ENCODE assay signal across 8 mouse cellular contexts in the genomic region with DNA sequence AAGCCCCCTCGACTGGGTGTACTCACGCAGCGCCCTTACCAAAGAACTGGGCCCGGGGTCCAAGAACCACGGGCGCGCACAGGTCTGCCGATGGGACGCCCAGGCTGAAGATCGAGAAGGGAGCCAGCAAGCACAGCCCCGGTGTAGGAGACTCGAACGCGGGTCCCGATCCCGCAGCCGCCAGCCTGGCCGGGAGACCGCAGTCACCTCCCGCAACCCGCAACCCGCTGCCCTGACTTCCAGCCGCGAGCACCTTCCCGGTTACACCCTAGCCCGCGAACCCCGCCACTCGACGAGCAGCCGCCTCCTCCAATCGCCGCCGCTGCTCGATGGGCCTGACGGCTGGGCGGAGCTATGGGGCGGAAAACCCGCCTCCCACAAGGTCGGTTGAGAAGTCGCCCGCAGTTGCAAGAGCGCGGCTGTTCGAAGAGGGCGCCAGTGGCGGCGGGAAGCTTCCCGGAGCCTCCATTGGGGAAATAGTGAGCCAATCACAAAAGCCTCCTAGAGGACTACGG. TPM values are rescaled to one million over a fixed set of nuclear protein-coding genes. Genes with fewer than 3 reads are reported as not detected.
DNase-seq lines count a peak whose midpoint lies in the region; ATAC-seq and TF ChIP-seq lines count a peak whose summit lies in the region.

Cep152 (minus strand) TSS at position 277 of the 515 bp plus-strand sequence.

- H3K4me2 ChIP-seq in heart, embryonic 11.5 days: peak within 1 kb of the TSS; percentile 70
- peak within 1 kb of the TSS; percentile 56 for H3K4me2 ChIP-seq in kidney, embryonic 16.5 days (replicated peaks; ENCODE audit: low read depth, low read length)
- H3K4me2 ChIP-seq in myocyte (ENCODE audit: low read depth): peak within 1 kb of the TSS; percentile 88

- peak within 1 kb of the TSS; percentile 93 for H3ac ChIP-seq in C2C12 (ENCODE audit: control insufficient read depth, insufficient read length, low read depth)
- H3ac ChIP-seq in myocyte (ENCODE audit: control insufficient read depth, insufficient read length): peak within 1 kb of the TSS; percentile 3

- H3K9me3 ChIP-seq in erythroblast, embryonic 14.5 days (ENCODE audit: control insufficient read depth, low read length): no peaks in the 10 kb centered on the region
- no peaks in the 10 kb centered on the region for H3K9me3 ChIP-seq in heart, embryonic 11.5 days (replicated peaks; ENCODE audit: control insufficient read depth, low read length)
- no peaks in the 10 kb centered on the region for H3K9me3 ChIP-seq in kidney, embryonic 16.5 days (ENCODE audit: low read length)

- H3K79me3 ChIP-seq in C2C12 (ENCODE audit: low read depth): peaks cover 34% of the 10 kb centered on the region

- H3K36me3 ChIP-seq in C2C12 (ENCODE audit: control insufficient read depth, insufficient read depth) (peaks cover 4% of the 10 kb centered on the region), myocyte (ENCODE audit: control insufficient read depth, insufficient read depth) (peaks cover 5% of the 10 kb centered on the region)
- H3K36me3 ChIP-seq in erythroblast, embryonic 14.5 days (ENCODE audit: control insufficient read depth): peaks cover 30% of the 10 kb centered on the region
- no peaks in the 10 kb centered on the region for H3K36me3 ChIP-seq in heart, embryonic 11.5 days (ENCODE audit: control insufficient read depth, insufficient read depth, low read length)
- 0 out of 2 replicates have a peak, but pooled peaks cover under 1% of the 10 kb centered on the region for H3K36me3 ChIP-seq in kidney, embryonic 16.5 days (ENCODE audit: insufficient read depth, low read length)
- no peaks in the 10 kb centered on the region for H3K36me3 ChIP-seq in liver, adult 2 months (ENCODE audit: control insufficient read depth, insufficient read depth, low read length)
- H3K36me3 ChIP-seq in splenic B cell, adult 2 months (ENCODE audit: control insufficient read depth, insufficient read depth, low read length, poor library complexity, severe bottlenecking): no peaks in the 10 kb centered on the region

- no peak for TF ChIP-seq CTCF in C2C12 (IDR thresholded peaks at IDR 0.05; ENCODE audit: control insufficient read depth, insufficient read depth, insufficient read length)
- peak; percentile 52; the same call in 1 of the 2 replicates for TF ChIP-seq CTCF in brain, embryonic 14.5 days (IDR thresholded peaks at IDR 0.05; ENCODE audit: borderline replicate concordance, extremely low read depth, insufficient read depth, insufficient read length)
- 0 out of 2 replicates have a peak, but pooled peaks have one; percentile 17 for TF ChIP-seq CTCF in liver, adult 2 months (IDR thresholded peaks at IDR 0.05; ENCODE audit: low read depth, low read length)

- peaks cover 33% of the 10 kb centered on the region for H3K4me1 ChIP-seq in erythroblast, embryonic 14.5 days (ENCODE audit: control insufficient read depth)
- peaks cover 12% of the 10 kb centered on the region for H3K4me1 ChIP-seq in heart, embryonic 11.5 days (ENCODE audit: control insufficient read depth, insufficient read depth, low read length)
- peaks cover 18% of the 10 kb centered on the region for H3K4me1 ChIP-seq in kidney, embryonic 16.5 days (ENCODE audit: insufficient read depth, low read length)
- peaks cover 5% of the 10 kb centered on the region for H3K4me1 ChIP-seq in liver, adult 2 months (ENCODE audit: control insufficient read depth, insufficient read depth, low read length)

- TF ChIP-seq POLR2A in brain, embryonic 14.5 days (IDR thresholded peaks at IDR 0.05; ENCODE audit: borderline replicate concordance, extremely low read depth, insufficient read depth, insufficient read length, poor library complexity, severe bottlenecking): peak; percentile 63; the same call in 1 of the 2 replicates
- TF ChIP-seq POLR2A in liver, adult 2 months (IDR thresholded peaks at IDR 0.05; ENCODE audit: extremely low read depth, insufficient read depth, low read length): 0 out of 2 replicates have a peak, but pooled peaks have one; percentile 30
- peak; percentile 66 for TF ChIP-seq POLR2A in myocyte (IDR thresholded peaks at IDR 0.05; ENCODE audit: insufficient read length, low read depth)

- peak within 1 kb of the TSS; percentile 90 for H3K9ac ChIP-seq in heart, embryonic 11.5 days (ENCODE audit: low read depth, low read length)
- H3K9ac ChIP-seq in kidney, embryonic 16.5 days (replicated peaks; ENCODE audit: low read length): peak within 1 kb of the TSS; percentile 81
- H3K9ac ChIP-seq in liver, adult 2 months (ENCODE audit: low read depth, low read length): peak within 1 kb of the TSS; percentile 89

- DNase-seq in brain, embryonic 14.5 days (ENCODE audit: low read depth): peak; percentile 99
- DNase-seq in liver, adult 2 months (ENCODE audit: extremely low read depth, low read depth, low spot score): peak; percentile 90
- DNase-seq in splenic B cell, adult 2 months (ENCODE audit: low read depth, low spot score): peak; percentile 97

- H3K79me2 ChIP-seq in C2C12 (ENCODE audit: control insufficient read depth, insufficient read depth) (peaks cover 45% of the 10 kb centered on the region), myocyte (ENCODE audit: control insufficient read depth, insufficient read depth) (peaks cover 31% of the 10 kb centered on the region)
- peaks cover 3% of the 10 kb centered on the region; the same call in 1 of the 2 replicates for H3K79me2 ChIP-seq in liver, adult 2 months (ENCODE audit: control insufficient read depth, insufficient read depth, low read length)

- H3K4me3 ChIP-seq in C2C12 (ENCODE audit: insufficient read depth, poor library complexity, severe bottlenecking) (peak within 1 kb of the TSS; percentile 96), myocyte (peak within 1 kb of the TSS; percentile 64)
- H3K4me3 ChIP-seq in erythroblast, embryonic 14.5 days (replicated peaks): peak within 1 kb of the TSS; percentile 78
- peak within 1 kb of the TSS; percentile 91 for H3K4me3 ChIP-seq in heart, embryonic 11.5 days (ENCODE audit: low read depth, low read length)
- H3K4me3 ChIP-seq in kidney, embryonic 16.5 days (ENCODE audit: low read length): peak within 1 kb of the TSS; percentile 85
- peak within 1 kb of the TSS; percentile 93 for H3K4me3 ChIP-seq in liver, adult 2 months (ENCODE audit: insufficient read depth, low read depth, low read length)

- 0 out of 2 replicates have a peak within 1 kb of the TSS, but pooled peaks have one; percentile 37 for H3K27ac ChIP-seq in heart, embryonic 11.5 days (ENCODE audit: low read depth, low read length)
- peak within 1 kb of the TSS; percentile 16; the same call in 1 of the 2 replicates for H3K27ac ChIP-seq in kidney, embryonic 16.5 days (ENCODE audit: low read length)
- H3K27ac ChIP-seq in liver, adult 2 months (replicated peaks; ENCODE audit: insufficient read depth, low read depth, low read length): peak within 1 kb of the TSS; percentile 33

- ATAC-seq in heart, embryonic 11.5 days (replicated peaks; ENCODE audit: insufficient number of reproducible peaks, low FRiP score, low TSS enrichment): peak; percentile 96
- ATAC-seq in kidney, embryonic 16.5 days (ENCODE audit: low FRiP score, low TSS enrichment): peak; percentile 97

- H3K27me3 ChIP-seq in C2C12 (ENCODE audit: control insufficient read depth, insufficient read depth, insufficient read length) (no peaks in the 10 kb centered on the region), myocyte (ENCODE audit: control insufficient read depth, insufficient read depth, insufficient read length) (no peaks in the 10 kb centered on the region)
- no peaks in the 10 kb centered on the region; the same call in 1 of the 2 replicates for H3K27me3 ChIP-seq in erythroblast, embryonic 14.5 days (ENCODE audit: control insufficient read depth)
- H3K27me3 ChIP-seq in heart, embryonic 11.5 days (ENCODE audit: control insufficient read depth, insufficient read depth, low read length): no peaks in the 10 kb centered on the region
- H3K27me3 ChIP-seq in kidney, embryonic 16.5 days (ENCODE audit: insufficient read depth, low read length): no peaks in the 10 kb centered on the region
- no peaks in the 10 kb centered on the region for H3K27me3 ChIP-seq in liver, adult 2 months (ENCODE audit: control insufficient read depth, insufficient read depth, low read length)
- no peaks in the 10 kb centered on the region for H3K27me3 ChIP-seq in splenic B cell, adult 2 months (ENCODE audit: control insufficient read depth, insufficient read depth, low read length, poor library complexity, severe bottlenecking)

- under 1% methylated on average over 50 of the region's 50 CpGs for WGBS in heart, embryonic 11.5 days (ENCODE audit: insufficient replicate concordance)
- WGBS in kidney, embryonic 16.5 days: 0% methylated on average over 50 of the region's 50 CpGs
- under 1% methylated on average over 50 of the region's 50 CpGs for WGBS in liver, adult 2 months

TF ChIP-seq in C2C12, 6 proteins besides CTCF, POLR2A, EP300 and RAD21:
- TF ChIP-seq MYOD1 (IDR thresholded peaks at IDR 0.05; ENCODE audit: control insufficient read depth, insufficient read length, low read depth) (no peak), USF1 (IDR thresholded peaks at IDR 0.05; ENCODE audit: low read depth) (no peak), FOSL1 (IDR thresholded peaks at IDR 0.05; ENCODE audit: insufficient read depth, low read length, poor library complexity, severe bottlenecking) (no peak), MYOG (IDR thresholded peaks at IDR 0.05; ENCODE audit: control insufficient read depth, extremely low read depth, insufficient read length) (no peak), CEBPB (IDR thresholded peaks at IDR 0.05; ENCODE audit: low read depth) (no peak), MAX (IDR thresholded peaks at IDR 0.05) (no peak)

TF ChIP-seq in myocyte, 11 proteins besides CTCF, POLR2A, EP300 and RAD21:
- TF ChIP-seq POLR2AphosphoS2 (IDR thresholded peaks at IDR 0.05; ENCODE audit: insufficient read length, low read depth) (peak; percentile 26), MYOG (IDR thresholded peaks at IDR 0.05; ENCODE audit: control insufficient read depth in 1 of 3, insufficient read depth in 1 of 3, insufficient read length in 2 of 3, low read depth in 2 of 3) (peak in 1 of 3 experiments; percentile 42), MYOD1 (IDR thresholded peaks at IDR 0.05; ENCODE audit: control insufficient read depth in 1 of 3, insufficient read length in 2 of 3, low read depth in 2 of 3) (no peak), REST (IDR thresholded peaks at IDR 0.05; ENCODE audit: insufficient read depth, insufficient read length) (no peak), TCF12 (IDR thresholded peaks at IDR 0.05; ENCODE audit: insufficient read depth, poor library complexity, severe bottlenecking) (no peak), MAX (IDR thresholded peaks at IDR 0.05; ENCODE audit: low read depth) (no peak), E2F4 (IDR thresholded peaks at IDR 0.05; ENCODE audit: insufficient read depth) (peak; percentile 95)

RNA-seq across cellular contexts. Expression of gene Cep152, which starts in this region (rescaled TPM):
- polyA plus RNA-seq in C2C12 (2012; fragmentation: generic; extraction: Trizol) (1.8 TPM), myocyte (2012; fragmentation: generic; extraction: Trizol) (0.80 TPM)
- 3.5 and 4.4 TPM in 2 replicates for polyA plus RNA-seq in brain, embryonic 14.5 days (2012; rRNA removed)
- 0.24 and 0.27 TPM in 2 replicates for polyA plus RNA-seq in erythroblast, embryonic 14.5 days (2012)
- 5.2 and 5.3 TPM in 2 replicates for polyA plus RNA-seq in heart, embryonic 11.5 days (2014; fragmentation: Nextera tagmentation; extraction: Ambion mirVana)
- polyA plus RNA-seq in kidney, embryonic 16.5 days (2015; fragmentation: Nextera tagmentation; extraction: Ambion mirVana): 7.4 and 8.9 TPM in 2 replicates
- total RNA-seq in liver, adult 2 months (2014; rRNA removed): 2.5 and 3.0 TPM in 2 replicates
- 0.57 and 0.69 TPM in 2 replicates for polyA plus RNA-seq in liver, adult 2 months (2012; rRNA removed)

Comparison
In these comparisons a context has a peak if more than half of its experiments do, and no peak if none do; other contexts are left out.
1. Peak in every context shown above with its lines: DNase-seq, ATAC-seq, H3K4me3 ChIP-seq and H3K27ac ChIP-seq.